Mouse (Mus musculus) lung, postnatal 0 days (tissue): Measurements from ENCODE around the gene Mybbp1a.

ENCODE experiments used
- CTCF ChIP-seq: IDR thresholded peaks from 2 replicates; pipeline ENCODE4 v1.5.1; 2016; ENCODE audit warnings: antibody characterized with exemption, mild to moderate bottlenecking
- EP300 ChIP-seq: IDR thresholded peaks from 2 replicates; pipeline ENCODE4 v1.6.1; 2016; ENCODE audit warnings: antibody characterized with exemption, mild to moderate bottlenecking, control low read depth

DNA sequence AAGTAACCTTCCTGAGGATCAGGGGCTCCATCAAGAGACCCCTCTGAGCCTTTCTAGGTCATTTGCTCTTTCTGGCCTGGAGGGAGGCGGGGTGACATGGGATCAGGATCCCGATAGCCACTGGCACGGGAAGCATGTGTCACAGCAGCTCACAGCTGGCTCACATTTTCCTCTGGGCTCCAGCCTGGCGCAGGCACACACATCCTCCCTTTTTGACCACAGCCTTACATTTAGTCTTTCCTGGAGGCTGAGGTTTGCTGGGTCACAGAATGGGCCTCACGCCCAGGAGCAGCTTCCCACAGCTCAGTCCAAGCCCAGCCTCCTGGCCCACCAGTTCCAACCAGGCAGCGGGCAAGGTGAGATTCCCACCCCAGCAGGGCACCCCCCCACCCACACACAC, 37.1 kb downstream of the Mybbp1a start:
- TF ChIP-seq CTCF = no peak
- no peak for TF ChIP-seq EP300
